Mouse (Mus musculus) mammary gland, adult 2 months (tissue): ENCODE data around the gene Abhd11. TPM values are rescaled to one million over a fixed set of nuclear protein-coding genes. Genes with fewer than 3 reads are reported as not detected.

Experiments
- polyA plus RNA-seq: library from polyadenylated mRNA; depleted of rRNA; stranded (reverse); fragments of >200 nt; gene quantifications from 2 replicates; pipeline ENCODE4 v1.2.3, GENCODE M21; 2012; ENCODE audit warnings: low replicate concordance; rRNA removed

Gene Abhd11
- polyA plus RNA-seq, result 105 and 132 TPM in 2 replicates

GRCm38 (mm10) chr5:135008671-135009589 is at the start of gene Abhd11:
Gene Abhd11, plus strand, starts transcription at chr5:135009152.

GRCm38 (mm10) chr5:134985633-134986297 is 23.2 kb upstream of the Abhd11 start, which contains the start of gene Cldn3:
Gene Cldn3, plus strand, starts transcription at chr5:134986214.

GRCm38 (mm10) chr5:135023344-135024173 is 14.6 kb downstream of the Abhd11 start, which contains the start of gene Stx1a:
Gene Stx1a, plus strand, starts transcription at chr5:135023482.

Other genes starting within 250 kb of the Abhd11 start
- gene Tmem270, start 102.4 kb upstream of the Abhd11 start, polyA plus RNA-seq, result not detected in 2 replicates
- 0.47 and 0.62 TPM in 2 replicates for gene Cldn13, start 93.6 kb upstream of the Abhd11 start, polyA plus RNA-seq
- 27.0 and 37.6 TPM in 2 replicates for gene Mettl27, start 76.8 kb upstream of the Abhd11 start, polyA plus RNA-seq
- gene Cldn4, start 62.2 kb upstream of the Abhd11 start, polyA plus RNA-seq, result 113 and 188 TPM in 2 replicates
- 112 and 273 TPM in 2 replicates for gene Cldn3, start 22.9 kb upstream of the Abhd11 start, polyA plus RNA-seq
- 13.5 and 18.0 TPM in 2 replicates for gene Stx1a, start 14.3 kb downstream of the Abhd11 start, polyA plus RNA-seq
- gene Dnajc30, start 55.0 kb downstream of the Abhd11 start, polyA plus RNA-seq, result 34.6 and 70.6 TPM in 2 replicates
- 48.1 and 60.4 TPM in 2 replicates for gene Bud23, start 55.8 kb downstream of the Abhd11 start, polyA plus RNA-seq
- gene Vps37d, start 69.1 kb downstream of the Abhd11 start, polyA plus RNA-seq, result 1.6 and 6.2 TPM in 2 replicates
- gene Mlxipl, start 80.7 kb downstream of the Abhd11 start, polyA plus RNA-seq, result 217 and 264 TPM in 2 replicates
- 11.4 and 12.6 TPM in 2 replicates for gene Tbl2, start 140.5 kb downstream of the Abhd11 start, polyA plus RNA-seq
- 36.2 and 42.7 TPM in 2 replicates for gene Bcl7b, start 159.1 kb downstream of the Abhd11 start, polyA plus RNA-seq
- 22.2 and 25.4 TPM in 2 replicates for gene Baz1b, start 178.1 kb downstream of the Abhd11 start, polyA plus RNA-seq
- gene Fzd9, start 242.1 kb downstream of the Abhd11 start, polyA plus RNA-seq, result 0.61 and 5.2 TPM in 2 replicates